Mouse (Mus musculus) brain, embryonic 14.5 days (tissue): ENCODE results near the gene Sytl1. TPM values are rescaled to one million over a fixed set of nuclear protein-coding genes. Genes with fewer than 3 reads are reported as not detected.

ENCODE experiments used
- DNase-seq: peaks from one replicate; pipeline ENCODE4 v3.0.0-alpha.2; 2011; ENCODE audit warnings: low read depth
- CTCF ChIP-seq: fragments of 200-500 bp; IDR thresholded peaks from 2 replicates; pipeline ENCODE4 v1.5.1; 2012; ENCODE audit warnings: inconsistent platforms, mild to moderate bottlenecking, moderate library complexity, borderline replicate concordance; ENCODE audit not compliant: insufficient read depth, insufficient read length; ENCODE audit errors: extremely low read depth
- POLR2A ChIP-seq: fragments of 200-500 bp; IDR thresholded peaks from 2 replicates; pipeline ENCODE4 v1.6.1; 2012; ENCODE audit warnings: mild to moderate bottlenecking, inconsistent platforms, borderline replicate concordance; ENCODE audit not compliant: poor library complexity, insufficient read depth, insufficient read length, severe bottlenecking; ENCODE audit errors: extremely low read depth
- polyA plus RNA-seq: library from polyadenylated mRNA; depleted of rRNA; stranded (reverse); fragments of >200 nt; gene quantifications from 2 replicates; pipeline ENCODE4 v1.2.3, GENCODE M21; 2012; rRNA removed

Sytl1 gene
- 1.5 and 2.6 TPM in 2 replicates for polyA plus RNA-seq

GRCm38 (mm10) chr4:133262882-133263281, at the start of gene Sytl1:
TSS of gene Sytl1 (minus strand) at chr4:133263113.
- no peak for DNase-seq
- TF ChIP-seq CTCF, result no peak
- no peak for TF ChIP-seq POLR2A

GRCm38 (mm10) chr4:133309948-133310347, 47.0 kb upstream of the Sytl1 start:
- peak; percentile 87 for DNase-seq
- TF ChIP-seq CTCF (peak; percentile 99), POLR2A (no peak)

GRCm38 (mm10) chr4:133307331-133307730, 44.4 kb upstream of the Sytl1 start:
- TF ChIP-seq CTCF (peak; percentile 75), POLR2A (no peak)
- DNase-seq, result peak; percentile 44

GRCm38 (mm10) chr4:133305825-133306224, 42.9 kb upstream of the Sytl1 start:
- DNase-seq, result no peak
- TF ChIP-seq CTCF (no peak), POLR2A (no peak)

- TF ChIP-seq CTCF (no peak), POLR2A (no peak)
- DNase-seq, result no peak
These were observed 41.9 kb upstream of the Sytl1 start for GRCm38 (mm10) chr4:133304770-133305169.

- peak; percentile 8 for DNase-seq
- TF ChIP-seq CTCF, result no peak
- TF ChIP-seq POLR2A, result no peak
These were observed 39.8 kb upstream of the Sytl1 start for GRCm38 (mm10) chr4:133302668-133303067.

- peak; percentile 73 for DNase-seq
- no peak for TF ChIP-seq POLR2A
- TF ChIP-seq CTCF, result peak; percentile 96
These were observed 38.9 kb upstream of the Sytl1 start for GRCm38 (mm10) chr4:133301802-133302201.

GRCm38 (mm10) chr4:133300421-133300820, 37.5 kb upstream of the Sytl1 start:
- TF ChIP-seq POLR2A (no peak), CTCF (no peak)
- peak; percentile 20 for DNase-seq

GRCm38 (mm10) chr4:133299701-133300100, 36.8 kb upstream of the Sytl1 start:
- TF ChIP-seq POLR2A, result no peak
- peak; percentile 88 for DNase-seq

GRCm38 (mm10) chr4:133298516-133299365, 35.8 kb upstream of the Sytl1 start:
- peak; percentile 83 for DNase-seq
- TF ChIP-seq POLR2A (no peak), CTCF (no peak)

GRCm38 (mm10) chr4:133297801-133298238, 34.9 kb upstream of the Sytl1 start:
- peak; percentile 95 for DNase-seq
- TF ChIP-seq CTCF (peak; percentile 97), POLR2A (no peak)

- DNase-seq, result no peak
- TF ChIP-seq CTCF, result no peak
- no peak for TF ChIP-seq POLR2A
These were observed 34.4 kb upstream of the Sytl1 start for GRCm38 (mm10) chr4:133297360-133297759.
